Mouse (Mus musculus) midbrain, embryonic 13.5 days (tissue): Measurements from ENCODE around the gene Mgrn1. TPM values are rescaled to one million over a fixed set of nuclear protein-coding genes. Genes with fewer than 3 reads are reported as not detected.
A peak's percentile ranks its signal among the peaks of the same experiment; 100 is the strongest.

Experiments used
- ATAC-seq: fragments of 200-750 bp; cut with Nextera tagmentation; 2 replicates; pipeline ENCODE4 v1.8.0; 2017; ENCODE audit warnings: mild to moderate bottlenecking, moderate TSS enrichment, moderate library complexity
- H3K27ac ChIP-seq: fragments of 300-500 bp; sonication (generic); 2 replicates; pipeline ENCODE4 v1.5.1; 2015; ENCODE audit warnings: inconsistent platforms, mild to moderate bottlenecking, moderate library complexity
- H3K27me3 ChIP-seq: fragments of 300-500 bp; sonication (generic); 2 replicates; pipeline ENCODE4 v1.6.1; 2015; ENCODE audit warnings: mild to moderate bottlenecking, inconsistent platforms
- H3K36me3 ChIP-seq: fragments of 300-500 bp; sonication (generic); 2 replicates; pipeline ENCODE4 v1.6.1; 2015; ENCODE audit warnings: mild to moderate bottlenecking, inconsistent platforms
- H3K4me1 ChIP-seq: fragments of 300-500 bp; sonication (generic); replicated peaks from 2 replicates; pipeline ENCODE4 v1.6.1; 2015; ENCODE audit warnings: inconsistent platforms
- H3K4me2 ChIP-seq: fragments of 300-500 bp; sonication (generic); replicated peaks from 2 replicates; pipeline ENCODE4 v1.6.1; 2015; ENCODE audit warnings: moderate library complexity, mild to moderate bottlenecking, inconsistent platforms
- H3K4me3 ChIP-seq: fragments of 300-500 bp; sonication (generic); replicated peaks from 2 replicates; pipeline ENCODE4 v1.5.1; 2015; ENCODE audit warnings: mild to moderate bottlenecking, inconsistent platforms
- H3K9ac ChIP-seq: fragments of 300-500 bp; sonication (generic); replicated peaks from 2 replicates; pipeline ENCODE4 v1.6.1; 2015; ENCODE audit warnings: mild to moderate bottlenecking, inconsistent platforms
- H3K9me3 ChIP-seq: fragments of 300-500 bp; sonication (generic); 2 replicates; pipeline ENCODE4 v1.6.1; 2016; ENCODE audit warnings: mild to moderate bottlenecking, inconsistent platforms
- WGBS: fragments of 180-500 bp; shearing (Covaris S2); methylation state at CpG from one replicate; pipeline ENCODE4 v1.1.7; 2015; 5-methylcytosine and 5-hydroxymethylcytosine counted together
- polyA plus RNA-seq: library from polyadenylated mRNA; unstranded; fragments of >200 nt; fragmentation: Nextera tagmentation; extraction: Ambion mirVana; gene quantifications from 2 replicates; pipeline ENCODE4 v1.2.1, GENCODE M21; 2015

The Mgrn1 gene
- polyA plus RNA-seq, 1 experiment from 2014 or later = 101 TPM

DNA sequence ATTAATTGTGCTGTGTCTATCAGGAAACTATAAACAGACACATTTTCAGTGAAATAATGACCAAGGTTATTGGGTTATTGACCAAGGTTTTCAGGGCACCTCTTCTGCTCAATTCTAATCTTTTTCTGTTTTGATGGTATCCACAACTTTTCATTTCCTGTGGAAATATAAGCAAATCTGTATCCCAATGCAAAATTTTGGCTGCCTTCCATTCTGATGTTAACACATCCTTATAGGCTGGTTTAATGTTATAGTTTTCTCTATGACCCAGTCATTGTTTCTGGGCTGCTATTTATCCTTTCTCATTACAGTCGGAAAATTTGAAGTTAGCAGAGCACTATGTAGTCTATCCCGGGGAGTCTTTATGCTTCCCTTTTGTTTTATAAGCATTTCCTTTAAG is 13.7 kb downstream of the Mgrn1 start:
- 84% methylated on average over 2 of the region's 2 CpGs for WGBS
- Histone ChIP-seq H3K27ac (no peak overlapping the region), H3K4me1 (peaks cover 10% of the 10 kb centered on the region; the same call in 1 of the 2 replicates), H3K9me3 (no peaks in the 10 kb centered on the region), H3K9ac (no peak overlapping the region), H3K4me2 (no peak overlapping the region), H3K4me3 (no peak overlapping the region), H3K27me3 (no peaks in the 10 kb centered on the region), H3K36me3 (no peaks in the 10 kb centered on the region)
- ATAC-seq = no peak

DNA sequence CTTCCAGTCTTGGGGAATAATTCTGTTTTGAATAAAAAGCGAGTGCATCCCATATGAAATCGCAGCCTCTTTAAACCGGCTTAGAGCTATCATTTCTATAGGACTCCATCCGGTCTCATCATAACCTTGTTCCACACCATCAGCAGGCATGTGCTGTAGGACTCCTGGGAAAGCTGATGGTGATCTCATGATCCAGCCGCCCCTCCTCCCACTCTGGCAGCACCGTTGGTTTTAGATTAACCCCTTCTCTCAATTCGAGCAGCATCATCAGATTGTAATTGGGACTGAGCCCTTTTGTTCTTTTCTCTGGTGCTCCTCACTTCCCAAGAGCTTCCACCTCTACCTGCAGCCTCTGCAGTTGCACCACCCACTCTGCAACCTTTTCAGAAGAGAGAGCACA is 15.1 kb downstream of the Mgrn1 start:
- H3K4me2 ChIP-seq = no peak overlapping the region
- H3K27me3 ChIP-seq = no peaks in the 10 kb centered on the region
- no peaks in the 10 kb centered on the region for H3K36me3 ChIP-seq
- ATAC-seq = no peak; the same call in 1 of the 2 replicates
- H3K27ac ChIP-seq = peak overlapping the region; percentile 19
- no peak overlapping the region for H3K9ac ChIP-seq
- 58% methylated on average over 7 of the region's 7 CpGs for WGBS
- H3K4me3 ChIP-seq = no peak overlapping the region
- H3K9me3 ChIP-seq = no peaks in the 10 kb centered on the region
- H3K4me1 ChIP-seq = peaks cover 10% of the 10 kb centered on the region; the same call in 1 of the 2 replicates

DNA sequence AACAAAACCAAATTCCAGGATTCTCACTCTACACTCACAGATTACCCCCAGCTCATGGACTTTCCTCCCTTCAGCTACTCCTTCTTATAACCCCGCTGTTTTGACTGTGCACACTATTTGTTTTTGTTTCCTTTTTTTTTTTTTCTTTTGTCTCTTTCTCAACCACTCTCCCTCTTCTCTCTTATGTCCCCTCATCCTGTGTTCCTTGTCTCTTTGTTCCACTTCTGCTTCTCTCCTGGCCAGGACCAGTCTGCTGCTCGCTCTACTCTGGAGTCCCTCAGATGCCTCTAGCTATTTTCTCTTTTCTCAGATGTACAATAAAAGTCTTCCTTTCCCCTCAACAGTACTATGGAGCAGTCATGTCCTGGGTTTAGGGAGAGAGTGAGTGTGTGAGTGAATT is 16.3 kb downstream of the Mgrn1 start:
- WGBS = 84% methylated on average over 2 of the region's 2 CpGs
- Histone ChIP-seq H3K36me3 (no peaks in the 10 kb centered on the region), H3K27ac (no peak overlapping the region), H3K9ac (no peak overlapping the region), H3K27me3 (no peaks in the 10 kb centered on the region), H3K9me3 (no peaks in the 10 kb centered on the region), H3K4me2 (no peak overlapping the region), H3K4me3 (no peak overlapping the region), H3K4me1 (peaks cover 10% of the 10 kb centered on the region; the same call in 1 of the 2 replicates)
- ATAC-seq = no peak

DNA sequence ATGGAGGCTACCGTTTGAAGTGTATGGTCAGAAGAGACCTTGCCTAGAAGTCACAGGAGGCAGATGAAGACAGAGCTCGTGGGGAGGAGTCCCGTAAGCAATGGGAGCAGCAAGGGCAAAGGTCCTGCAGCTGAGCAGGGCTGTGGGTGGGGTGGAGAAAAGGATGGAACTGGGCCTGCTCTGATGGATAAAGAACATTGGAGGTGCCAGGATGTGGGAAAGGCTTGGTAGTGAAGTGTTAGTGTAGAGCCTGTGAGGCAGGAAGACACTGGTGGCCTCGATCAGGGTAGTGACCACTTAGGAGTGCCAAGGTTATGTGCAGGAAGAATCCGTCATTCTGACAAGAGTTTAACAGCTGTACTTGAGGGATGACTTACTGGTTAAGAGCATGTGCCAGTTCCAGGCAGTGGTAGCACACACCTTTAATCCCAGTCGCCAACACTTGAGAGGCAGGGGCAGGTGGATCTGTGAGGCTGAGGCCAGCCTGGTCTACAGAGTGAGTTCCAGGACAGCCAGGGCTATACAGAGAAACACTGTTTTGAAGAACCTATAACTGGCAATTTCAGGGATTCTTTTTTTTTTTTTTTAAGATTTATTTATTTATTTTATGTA is 17.5 kb downstream of the Mgrn1 start:
- Histone ChIP-seq H3K4me1 (peaks cover 10% of the 10 kb centered on the region; the same call in 1 of the 2 replicates), H3K4me3 (no peak overlapping the region), H3K36me3 (no peaks in the 10 kb centered on the region), H3K4me2 (no peak overlapping the region), H3K27me3 (no peaks in the 10 kb centered on the region), H3K9ac (no peak overlapping the region), H3K27ac (no peak overlapping the region), H3K9me3 (no peaks in the 10 kb centered on the region)
- WGBS = 84% methylated on average over 6 of the region's 6 CpGs
- no peak for ATAC-seq

DNA sequence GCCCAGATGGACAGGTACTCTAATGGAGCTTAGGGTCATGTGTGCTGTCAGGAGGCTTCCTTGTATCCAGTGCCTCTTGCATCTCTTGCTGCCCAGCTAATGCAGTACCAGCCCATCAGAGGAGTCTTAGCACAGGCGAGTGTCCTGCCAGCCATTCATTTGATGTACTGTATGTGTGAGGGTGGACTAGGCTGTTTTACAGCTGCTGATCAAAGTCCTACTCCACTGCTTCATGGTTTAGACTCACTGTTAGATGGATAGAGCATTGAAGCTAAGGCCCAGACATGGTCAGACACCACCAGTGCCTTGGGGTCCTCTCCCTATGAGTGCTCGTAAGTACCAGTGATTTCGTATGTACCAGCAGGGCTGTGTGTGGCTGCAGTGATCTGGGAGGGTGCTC is 18.8 kb downstream of the Mgrn1 start:
- Histone ChIP-seq H3K4me1 (peaks cover 10% of the 10 kb centered on the region; the same call in 1 of the 2 replicates), H3K9me3 (no peaks in the 10 kb centered on the region), H3K27ac (no peak overlapping the region), H3K27me3 (no peaks in the 10 kb centered on the region), H3K4me3 (no peak overlapping the region), H3K9ac (no peak overlapping the region), H3K36me3 (peaks cover 12% of the 10 kb centered on the region), H3K4me2 (no peak overlapping the region)
- no peak for ATAC-seq
- 89% methylated on average over 3 of the region's 3 CpGs for WGBS

DNA sequence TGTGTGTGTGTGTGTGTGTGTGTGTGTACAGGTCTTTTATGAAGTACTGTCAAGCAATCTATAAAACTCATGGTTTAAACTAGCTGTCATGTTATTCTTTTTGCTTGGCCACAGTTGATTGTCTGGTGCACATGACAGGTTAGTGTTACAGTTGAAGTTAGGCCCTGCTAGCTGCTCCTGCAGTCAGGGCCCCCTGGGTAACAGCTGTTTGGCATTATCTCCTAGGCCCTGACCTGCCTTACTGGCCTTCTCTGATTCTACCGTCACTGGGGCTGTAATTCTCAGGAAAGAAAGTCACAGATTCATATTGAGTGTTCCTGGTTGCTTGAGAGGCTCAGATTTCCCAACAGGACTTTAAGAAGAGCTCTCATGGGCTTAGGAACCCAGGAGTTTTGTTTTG is 19.5 kb downstream of the Mgrn1 start:
- Histone ChIP-seq H3K36me3 (peaks cover 19% of the 10 kb centered on the region), H3K4me1 (peaks cover 10% of the 10 kb centered on the region; the same call in 1 of the 2 replicates), H3K9me3 (no peaks in the 10 kb centered on the region), H3K27me3 (no peaks in the 10 kb centered on the region), H3K9ac (no peak overlapping the region), H3K4me3 (no peak overlapping the region), H3K27ac (no peak overlapping the region), H3K4me2 (no peak overlapping the region)
- ATAC-seq = no peak
- WGBS = 70% methylated on average over 1 of the region's 1 CpGs

DNA sequence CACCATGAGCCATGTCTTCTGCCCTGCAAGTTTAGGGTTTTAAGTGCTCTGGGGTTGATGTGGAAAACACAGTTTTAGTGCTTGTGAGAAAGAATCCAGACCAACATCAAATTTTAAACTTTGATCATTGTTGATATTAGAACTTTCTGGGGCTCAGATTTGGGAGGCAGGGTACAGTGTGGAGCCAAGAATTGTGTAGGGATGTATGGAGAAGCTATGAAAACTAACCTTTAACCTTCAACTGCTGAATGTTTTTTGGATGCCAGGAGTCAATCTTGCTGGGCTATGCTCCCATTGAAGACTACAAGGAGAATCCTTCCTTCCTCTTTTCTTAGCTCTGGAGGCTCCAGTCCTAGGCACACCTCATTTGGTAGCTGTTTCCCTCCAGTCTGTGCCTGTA is 20.5 kb downstream of the Mgrn1 start:
- Histone ChIP-seq H3K36me3 (peaks cover 29% of the 10 kb centered on the region), H3K4me3 (no peak overlapping the region), H3K9ac (no peak overlapping the region), H3K27ac (no peak overlapping the region), H3K9me3 (no peaks in the 10 kb centered on the region), H3K4me1 (0 out of 2 replicates have a peak, but pooled peaks cover 3% of the 10 kb centered on the region), H3K27me3 (no peaks in the 10 kb centered on the region), H3K4me2 (no peak overlapping the region)
- no peak for ATAC-seq

DNA sequence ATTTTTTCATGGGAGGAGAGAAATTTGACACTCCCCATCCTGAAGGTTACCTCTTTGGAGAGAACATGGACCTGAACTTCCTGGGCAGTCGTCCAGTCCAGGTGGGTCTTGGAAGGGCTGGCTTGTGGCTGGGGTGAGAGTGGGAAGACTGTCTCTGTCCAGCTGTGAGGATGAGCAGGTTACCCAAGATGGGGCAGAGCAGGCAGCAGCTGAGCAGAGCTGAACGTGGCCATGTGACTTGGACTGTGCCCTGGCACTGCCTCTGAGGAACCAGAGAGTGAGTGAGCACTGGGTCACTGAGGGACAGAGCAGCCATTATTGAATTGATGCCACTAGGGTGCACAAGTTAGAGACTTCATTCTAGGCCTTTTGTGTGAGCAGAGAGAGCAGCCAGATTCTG is 21.3 kb downstream of the Mgrn1 start:
- Histone ChIP-seq H3K4me1 (no peaks in the 10 kb centered on the region), H3K9ac (no peak overlapping the region), H3K27me3 (no peaks in the 10 kb centered on the region), H3K4me3 (no peak overlapping the region), H3K27ac (no peak overlapping the region), H3K36me3 (peaks cover 37% of the 10 kb centered on the region), H3K4me2 (no peak overlapping the region), H3K9me3 (no peaks in the 10 kb centered on the region)
- WGBS = 79% methylated on average over 2 of the region's 2 CpGs
- ATAC-seq = no peak

DNA sequence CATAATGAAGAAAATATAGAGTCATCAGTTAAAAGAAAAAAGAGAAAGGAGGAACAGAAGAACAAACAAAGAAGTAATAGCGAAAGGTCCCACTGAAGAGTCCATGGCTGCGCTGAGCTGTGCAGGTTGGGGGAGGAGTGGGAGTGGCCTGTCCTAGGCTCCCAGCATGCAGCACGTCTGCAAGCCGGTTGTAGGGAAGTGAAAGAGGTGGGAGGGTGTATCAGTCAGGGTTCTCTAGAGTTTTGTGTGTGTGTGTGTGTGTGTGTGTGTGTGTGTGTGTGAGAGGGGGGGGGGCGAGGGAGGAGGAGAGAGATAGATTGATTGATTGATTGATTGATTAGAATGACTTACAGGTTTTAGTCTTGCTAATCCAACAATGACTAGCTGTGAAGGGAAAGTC is 21.9 kb downstream of the Mgrn1 start:
- WGBS = 45% methylated on average over 5 of the region's 5 CpGs
- H3K4me1 ChIP-seq = no peaks in the 10 kb centered on the region
- no peak overlapping the region for H3K4me2 ChIP-seq
- H3K36me3 ChIP-seq = peaks cover 42% of the 10 kb centered on the region
- no peaks in the 10 kb centered on the region for H3K27me3 ChIP-seq
- H3K4me3 ChIP-seq = no peak overlapping the region
- no peak overlapping the region for H3K27ac ChIP-seq
- no peaks in the 10 kb centered on the region for H3K9me3 ChIP-seq
- H3K9ac ChIP-seq = no peak overlapping the region
- ATAC-seq = no peak

DNA sequence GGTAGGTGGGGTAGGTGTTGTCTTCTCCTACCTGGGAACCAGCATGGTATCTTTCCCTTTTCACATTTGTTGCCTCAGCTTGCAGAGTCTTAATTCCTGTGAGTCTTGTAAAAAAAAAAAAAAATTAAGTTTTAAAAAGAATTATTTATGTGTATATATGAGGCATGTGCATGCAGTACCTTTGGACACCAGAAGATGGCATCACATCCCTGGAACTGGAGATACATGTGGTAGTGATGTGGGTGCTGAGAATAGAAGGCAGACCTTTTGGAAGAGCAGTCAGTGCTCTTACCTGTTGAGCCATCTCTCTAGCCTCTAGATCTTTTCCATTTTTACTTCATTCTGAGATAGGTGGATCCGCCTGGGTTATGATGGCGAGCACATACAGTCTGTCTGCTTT is 23.7 kb downstream of the Mgrn1 start:
- Histone ChIP-seq H3K9ac (no peak overlapping the region), H3K36me3 (peaks cover 50% of the 10 kb centered on the region), H3K27me3 (no peaks in the 10 kb centered on the region), H3K27ac (no peak overlapping the region), H3K9me3 (no peaks in the 10 kb centered on the region), H3K4me1 (no peaks in the 10 kb centered on the region), H3K4me2 (no peak overlapping the region), H3K4me3 (no peak overlapping the region)
- ATAC-seq = no peak
- 100% methylated on average over 2 of the region's 2 CpGs for WGBS

DNA sequence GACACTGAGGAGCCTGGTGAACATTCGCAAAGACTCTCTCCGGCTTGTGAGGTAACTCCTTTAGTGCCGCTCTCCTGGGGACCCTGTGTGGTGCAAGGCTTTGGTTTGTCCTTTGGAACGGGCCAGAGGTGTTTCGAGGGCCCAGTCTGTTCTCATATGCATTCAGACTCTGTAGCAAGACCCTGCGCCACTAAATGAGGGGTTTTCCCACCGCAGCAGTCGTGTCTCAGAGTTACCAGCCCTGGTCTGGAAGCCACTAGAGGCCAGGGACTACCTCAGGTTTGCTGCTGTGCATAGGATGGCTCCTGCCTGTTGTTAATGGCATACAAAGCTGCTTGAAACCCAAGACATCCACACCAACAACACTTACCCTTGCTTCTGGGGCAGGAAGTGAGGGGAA is 24.7 kb downstream of the Mgrn1 start:
- WGBS = 98% methylated on average over 8 of the region's 8 CpGs
- H3K27me3 ChIP-seq = no peaks in the 10 kb centered on the region
- no peak overlapping the region for H3K27ac ChIP-seq
- H3K9ac ChIP-seq = no peak overlapping the region
- H3K4me3 ChIP-seq = no peak overlapping the region
- H3K4me2 ChIP-seq = no peak overlapping the region
- no peaks in the 10 kb centered on the region for H3K9me3 ChIP-seq
- peaks cover 56% of the 10 kb centered on the region for H3K36me3 ChIP-seq
- H3K4me1 ChIP-seq = no peaks in the 10 kb centered on the region
- no peak for ATAC-seq

DNA sequence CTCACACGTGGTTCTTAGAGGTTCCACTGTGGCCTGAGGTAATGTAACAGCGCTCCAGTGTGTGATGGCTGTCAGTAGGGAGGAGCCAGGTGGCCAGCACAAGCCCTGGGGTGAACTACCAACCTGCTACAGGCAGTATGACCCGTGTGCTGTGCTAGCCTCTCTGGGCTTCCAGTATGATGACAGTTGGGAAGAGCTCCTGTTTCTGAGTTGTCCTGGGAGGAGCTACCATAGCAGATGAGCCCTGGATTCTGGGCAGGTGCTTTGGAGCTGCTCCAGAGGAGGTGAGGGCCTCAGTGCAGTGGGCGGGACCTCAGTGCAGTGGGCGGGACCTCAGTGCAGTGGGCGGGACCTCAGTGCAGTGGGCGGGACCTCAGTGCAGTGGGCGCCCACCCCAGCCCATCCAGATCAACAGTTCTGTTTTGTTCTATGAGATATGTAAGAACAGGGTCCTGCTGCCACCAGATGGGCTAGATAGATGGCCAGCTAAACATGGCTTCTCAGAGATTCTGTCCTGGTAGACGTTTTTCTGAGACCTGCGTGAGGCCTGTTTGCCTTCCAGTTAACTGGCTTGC is 26.1 kb downstream of the Mgrn1 start:
- H3K4me2 ChIP-seq = no peak overlapping the region
- no peak for ATAC-seq
- H3K4me3 ChIP-seq = no peak overlapping the region
- H3K4me1 ChIP-seq = no peaks in the 10 kb centered on the region
- no peaks in the 10 kb centered on the region for H3K9me3 ChIP-seq
- no peak overlapping the region for H3K9ac ChIP-seq
- H3K27me3 ChIP-seq = no peaks in the 10 kb centered on the region
- WGBS = 84% methylated on average over 10 of the region's 10 CpGs
- peaks cover 70% of the 10 kb centered on the region for H3K36me3 ChIP-seq
- no peak overlapping the region for H3K27ac ChIP-seq
